Mouse (Mus musculus) spleen, postnatal 14 days (tissue): ENCODE results near the gene Ift43.

Experiments used
- DNase-seq, 2 experiments: peaks; one replicate each; pipeline ENCODE4 v3.0.0; 2021 to 2022; ENCODE audit warnings: low spot score in 2 of 2

Ift43 gene

DNA sequence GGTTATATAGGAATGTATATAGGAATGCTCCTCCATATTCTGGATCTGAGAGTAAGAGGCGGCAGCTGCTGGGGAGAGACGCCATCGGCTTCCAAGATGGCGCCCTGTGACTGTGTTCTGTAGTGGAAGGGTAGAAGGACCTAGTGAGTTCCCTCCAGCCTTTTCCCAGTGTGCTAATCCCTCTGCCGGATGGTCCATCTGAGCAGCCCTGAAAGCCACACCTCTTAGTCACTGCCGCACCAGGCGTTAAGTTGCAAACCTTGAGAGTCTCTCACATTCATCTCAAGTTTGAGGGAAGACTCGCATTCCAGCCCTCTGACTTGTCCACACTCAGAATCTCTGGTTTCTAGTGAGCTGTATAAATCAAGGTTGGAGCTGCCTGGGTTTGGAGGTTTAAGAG, 46.7 kb downstream of the Ift43 start:
- DNase-seq = no peak

DNA sequence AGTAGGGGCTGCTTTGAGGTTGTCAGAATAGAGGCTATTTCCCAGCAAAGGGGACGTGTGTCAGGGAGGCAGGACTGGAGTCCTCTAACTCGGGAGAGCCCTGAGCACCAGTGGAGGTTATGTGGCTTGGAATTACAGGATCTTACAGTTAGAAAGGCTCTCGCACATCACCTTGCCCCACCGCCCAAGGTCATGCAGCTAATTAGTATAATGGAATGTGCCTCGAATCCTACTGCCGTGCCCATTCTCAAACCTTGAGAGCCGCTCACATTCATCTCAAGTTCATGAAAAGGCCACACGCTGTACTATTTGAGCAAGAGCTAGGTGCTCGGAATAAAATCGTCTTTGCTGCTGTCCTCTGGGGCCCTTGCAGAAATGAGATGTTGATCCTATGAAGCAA, 47.4 kb downstream of the Ift43 start:
- DNase-seq = no peak

DNA sequence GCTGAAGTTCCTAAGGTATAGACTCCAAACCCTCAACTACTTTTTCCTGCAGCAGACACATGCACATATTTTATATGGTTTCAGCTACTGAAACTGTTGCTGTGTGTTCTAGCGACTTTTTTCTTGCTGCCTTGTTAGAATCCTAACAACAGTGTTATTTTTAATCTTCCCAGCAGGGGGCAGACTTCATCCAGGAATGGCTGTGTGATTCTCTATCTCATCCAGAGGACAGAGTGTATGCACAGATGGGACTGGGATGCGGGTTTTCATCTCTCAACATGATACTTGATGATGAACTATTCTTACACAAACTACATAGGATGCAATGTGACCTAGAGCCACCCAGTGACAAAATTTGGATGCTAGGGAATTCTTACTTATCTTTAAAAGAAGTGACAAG, 50.5 kb downstream of the Ift43 start:
- DNase-seq = no peak

DNA sequence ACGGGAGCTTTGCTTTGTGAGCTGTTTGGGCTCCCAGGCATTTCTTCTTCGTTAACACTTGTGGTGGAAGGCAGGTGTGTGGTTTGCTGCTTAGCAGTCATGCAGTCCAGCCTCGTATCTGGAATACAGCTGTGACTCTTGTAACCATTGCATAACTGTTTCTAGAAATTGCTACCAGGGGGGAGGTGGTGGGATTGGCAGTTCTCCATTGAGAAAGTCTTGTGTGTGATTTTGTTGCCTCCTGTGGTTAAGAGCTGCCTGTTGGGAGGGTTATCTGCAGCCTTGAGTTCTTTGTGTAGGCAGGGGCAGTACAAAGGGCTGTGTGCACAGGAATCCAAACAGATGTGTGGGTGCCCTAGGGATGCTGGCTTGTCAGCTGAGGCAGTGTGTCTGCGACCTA, 53.4 kb downstream of the Ift43 start:
- DNase-seq = no peak

DNA sequence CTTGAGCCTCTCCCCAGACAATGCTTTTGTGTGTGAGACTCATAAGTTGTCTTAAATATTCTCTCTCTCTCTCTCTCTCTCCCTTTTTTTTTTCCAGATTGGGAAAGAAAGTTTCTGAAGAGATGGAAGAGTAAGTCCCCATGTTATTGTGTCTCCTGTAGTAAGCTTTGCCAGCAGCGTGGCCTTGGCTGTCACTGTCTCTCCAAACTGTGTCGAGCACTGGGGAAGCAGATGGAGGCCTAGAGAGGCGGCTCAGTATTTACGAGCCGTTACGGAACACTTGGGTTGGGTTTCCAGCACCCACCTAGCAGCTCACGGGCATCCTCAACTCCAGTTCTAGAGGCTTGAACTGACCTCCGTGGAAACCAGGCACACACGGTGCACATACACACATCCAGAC, 56.4 kb downstream of the Ift43 start:
- DNase-seq = no peak

DNA sequence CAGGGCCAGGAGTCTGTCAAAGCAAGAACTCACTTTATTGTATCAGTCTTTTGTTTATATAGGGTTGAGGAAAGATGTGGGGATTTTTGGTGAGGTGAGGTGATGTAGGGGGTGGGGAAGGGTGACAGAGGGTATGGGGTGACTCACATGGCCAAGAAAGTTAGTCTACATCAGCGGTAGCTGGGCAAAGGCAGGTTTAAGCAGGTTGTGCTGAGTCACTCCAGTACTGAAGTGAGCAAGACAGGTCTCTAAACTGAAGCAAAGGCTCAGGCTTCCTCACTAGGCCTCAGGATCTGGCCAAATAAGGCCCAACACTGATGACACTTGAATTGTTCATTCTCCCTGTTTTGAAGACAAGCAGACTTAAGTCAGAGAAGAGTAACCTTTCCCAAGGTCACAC, 60.0 kb downstream of the Ift43 start:
- DNase-seq = no peak

DNA sequence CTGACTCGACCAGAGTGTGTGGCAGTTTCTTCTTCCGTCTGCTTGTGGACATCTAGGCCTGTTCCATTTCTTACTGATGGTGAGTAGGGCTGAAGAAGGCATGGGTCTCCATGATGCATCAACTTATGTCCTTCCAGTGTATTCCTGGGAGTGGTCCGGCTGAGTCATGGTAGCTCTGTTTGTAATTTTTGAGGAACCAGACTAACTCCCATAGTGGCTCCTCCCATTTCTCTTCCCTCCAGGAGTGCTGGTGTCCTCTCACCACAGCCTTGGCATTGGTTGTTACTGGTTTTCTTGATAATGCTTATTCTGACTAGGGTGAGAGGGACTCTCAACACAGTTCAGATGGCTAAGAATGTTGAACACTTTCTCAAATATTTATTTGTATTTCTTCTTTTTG, 63.9 kb downstream of the Ift43 start:
- DNase-seq = no peak

DNA sequence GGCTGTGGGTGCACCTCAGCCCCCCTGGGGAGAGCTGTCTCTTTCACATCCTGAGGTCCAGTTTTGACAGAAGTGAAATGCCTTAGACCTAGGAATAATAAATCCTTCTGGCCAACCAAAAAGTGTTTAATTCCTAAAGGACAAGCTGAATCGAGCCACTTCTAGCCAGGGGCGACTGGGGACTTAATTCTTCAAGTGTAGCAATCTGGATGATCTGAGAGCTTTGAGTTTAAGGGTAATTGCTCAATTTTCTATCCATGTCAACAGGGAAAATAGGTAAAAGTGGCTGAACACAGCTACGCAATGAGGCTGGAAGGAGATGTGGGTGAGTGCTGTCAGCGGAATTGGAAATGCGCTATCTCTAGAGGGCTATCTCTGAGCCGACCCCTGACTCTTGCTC, 65.9 kb downstream of the Ift43 start:
- DNase-seq = no peak

DNA sequence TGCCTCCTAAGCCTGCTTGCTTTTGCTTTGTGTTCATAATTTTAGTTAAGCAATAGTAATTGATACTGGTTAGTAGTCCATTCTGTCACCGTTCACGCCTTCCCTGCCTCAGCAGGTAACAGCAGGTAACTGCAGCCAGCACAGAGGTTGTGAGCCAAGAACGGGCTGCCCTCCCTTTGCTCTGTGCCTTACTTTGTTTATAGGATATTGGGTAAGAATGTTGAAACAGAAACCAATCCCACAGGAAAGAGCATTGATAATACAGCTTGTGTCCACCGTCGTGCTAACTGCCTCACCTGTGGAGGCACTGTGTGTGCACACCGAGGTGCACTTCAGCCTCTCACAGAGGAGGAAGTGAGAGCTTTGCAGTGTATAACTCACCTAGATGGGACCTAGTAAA, 66.7 kb downstream of the Ift43 start:
- no peak for DNase-seq

DNA sequence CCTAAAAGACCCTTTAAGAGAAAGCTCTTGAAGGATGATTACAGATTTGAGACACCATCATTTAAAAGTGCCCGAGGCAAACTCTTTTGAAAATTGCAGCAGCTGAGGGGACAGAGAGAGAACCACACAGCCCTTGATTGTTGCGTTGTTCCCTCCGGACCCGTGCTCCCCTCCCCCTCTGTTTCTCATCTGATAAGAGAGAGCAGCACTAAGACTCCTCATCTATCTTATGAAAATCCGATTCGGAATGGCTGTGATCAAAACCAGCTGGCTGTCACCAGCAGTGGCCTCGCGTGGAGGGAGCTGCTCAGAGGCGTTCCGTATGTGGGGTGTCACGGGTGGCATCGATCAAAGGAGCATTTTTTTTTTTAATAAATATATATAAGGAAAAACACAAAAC, 69.6 kb downstream of the Ift43 start:
- no peak for DNase-seq

DNA sequence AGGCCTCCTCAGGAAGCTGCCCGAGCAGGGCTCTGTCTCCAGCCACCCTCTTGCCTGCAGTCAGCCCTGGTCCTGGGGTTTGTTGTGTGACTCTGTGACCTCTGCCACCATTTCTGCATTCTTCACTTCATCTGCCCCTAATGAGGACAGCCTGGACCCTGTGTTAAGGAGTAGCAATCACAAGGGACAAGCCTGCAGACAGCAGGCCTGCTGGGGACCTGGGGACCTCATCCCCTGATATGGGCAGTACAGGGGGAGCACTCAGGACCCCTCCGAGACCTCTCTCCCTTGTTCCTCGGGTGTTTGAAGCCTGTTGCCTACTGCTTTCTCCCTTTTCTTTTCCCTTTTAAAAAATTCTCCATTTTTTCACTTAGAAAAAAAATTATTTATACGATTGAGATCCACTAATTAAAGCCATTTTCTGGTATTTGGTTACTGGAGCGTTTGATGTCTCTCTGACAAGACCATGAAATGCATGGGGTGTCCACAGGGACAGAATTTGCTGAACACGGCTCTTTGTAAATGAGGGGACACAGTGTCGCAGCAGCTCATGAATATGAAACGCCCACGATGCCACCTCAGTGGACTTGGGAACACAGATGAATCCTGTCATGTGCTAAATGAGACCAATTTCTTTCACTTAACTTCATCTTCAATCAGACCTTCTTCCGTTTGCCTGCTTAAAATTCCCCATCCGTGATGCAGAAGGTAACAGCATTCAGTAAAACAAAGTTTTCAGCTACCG, 71.0 kb downstream of the Ift43 start:
- DNase-seq = no peak

DNA sequence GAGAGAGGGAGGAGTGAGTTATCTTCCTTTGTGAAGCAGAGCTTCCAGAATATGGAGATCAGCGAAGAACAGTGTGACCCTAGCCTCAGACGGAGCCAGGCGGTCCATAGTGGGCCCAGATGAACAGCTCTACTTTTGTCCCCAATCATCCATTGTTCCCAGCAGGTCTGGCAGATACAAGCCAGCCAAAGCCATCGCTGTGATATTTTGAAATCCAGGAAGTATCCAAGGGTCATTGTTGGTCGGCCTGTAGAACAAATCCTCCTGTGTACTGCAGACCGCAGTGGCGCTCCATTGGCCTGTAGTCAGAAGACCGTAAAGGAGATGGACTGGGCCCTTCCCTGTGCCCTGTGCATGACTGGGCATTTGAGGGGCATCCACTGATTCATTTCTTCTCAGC, 72.8 kb downstream of the Ift43 start:
- no peak for DNase-seq

DNA sequence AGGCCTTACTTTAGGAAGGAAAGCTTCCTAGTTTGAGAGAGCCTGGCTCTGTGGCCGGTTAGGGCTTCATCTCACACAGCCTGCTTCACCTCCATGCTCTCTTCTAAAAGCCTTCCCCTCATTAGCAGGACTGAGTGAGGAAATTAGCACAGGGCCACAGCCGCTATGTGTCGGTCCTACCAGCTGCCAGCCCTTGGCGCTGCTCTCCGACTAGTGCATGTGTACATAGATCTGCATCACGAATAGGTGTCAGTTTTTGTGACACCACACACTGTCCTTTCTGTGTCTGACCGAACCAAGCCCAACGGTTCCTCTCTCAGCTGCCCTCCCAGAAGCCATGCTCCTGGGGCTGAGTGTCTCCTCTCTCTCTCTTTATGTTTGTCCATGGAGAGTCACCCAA, 74.8 kb downstream of the Ift43 start:
- no peak for DNase-seq

DNA sequence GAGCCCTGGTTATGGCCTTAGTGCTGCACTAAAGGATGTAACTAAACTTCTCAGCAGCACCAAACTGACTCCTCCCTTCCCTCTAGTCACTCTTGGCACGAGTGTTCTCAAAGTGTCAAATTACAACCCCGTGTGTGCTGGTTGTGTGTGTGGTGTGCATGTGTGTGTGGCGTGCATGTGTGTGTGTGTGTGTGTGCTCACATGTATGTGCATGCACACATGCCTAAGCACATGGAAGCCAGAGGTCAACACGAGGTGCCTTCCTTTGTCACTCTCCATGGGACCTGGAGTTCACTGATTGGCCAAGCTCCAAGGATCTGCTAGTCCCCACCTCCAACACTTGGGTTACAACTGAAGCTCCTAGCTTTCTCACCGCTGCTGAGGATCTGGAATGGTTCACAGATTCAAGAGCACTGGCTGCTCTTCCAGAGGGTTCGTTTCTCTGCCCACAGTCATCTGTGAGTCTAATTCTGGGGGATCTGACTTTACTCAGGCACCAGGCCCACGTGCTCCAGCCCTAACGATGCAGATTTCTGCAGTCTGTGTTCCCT, 75.6 kb downstream of the Ift43 start:
- DNase-seq = no peak

DNA sequence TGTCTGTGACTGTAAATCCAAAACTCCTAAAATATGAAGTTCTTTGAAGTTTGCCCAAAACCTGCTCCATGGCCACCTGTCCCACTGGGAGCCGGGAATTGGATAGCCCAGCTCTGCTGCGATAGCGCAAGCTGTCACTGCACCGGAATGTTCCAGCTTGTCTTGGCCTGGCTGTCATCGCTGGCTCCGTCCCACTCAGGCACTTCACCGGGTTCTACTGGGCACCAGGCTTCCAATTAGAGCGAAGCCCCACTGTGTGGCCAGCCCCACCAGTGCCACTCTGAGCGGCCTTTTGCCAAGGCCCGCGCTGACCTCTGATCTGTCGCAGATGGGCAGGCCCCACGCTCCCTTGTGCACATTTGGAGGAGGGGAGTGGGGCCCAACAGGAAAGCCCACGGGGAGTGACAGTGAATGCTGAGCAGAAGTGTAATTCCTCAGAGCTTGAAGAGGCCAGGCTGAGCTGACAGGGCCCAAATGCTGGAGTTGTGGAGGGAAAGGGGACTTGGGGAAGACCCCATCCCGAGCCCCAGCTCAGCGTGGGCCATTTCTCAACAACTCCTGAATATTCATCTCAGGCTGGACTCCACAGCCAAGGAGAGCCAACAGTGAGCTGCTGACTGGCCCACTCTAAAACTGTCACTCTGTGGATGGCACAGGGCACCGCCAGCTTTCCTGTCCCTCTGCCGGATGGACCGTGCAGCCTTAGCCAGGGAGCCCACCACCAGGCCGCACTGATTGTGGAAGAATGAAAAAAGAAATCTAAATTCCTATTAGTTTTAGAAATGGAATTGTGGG, 76.5 kb downstream of the Ift43 start:
- no peak for DNase-seq

DNA sequence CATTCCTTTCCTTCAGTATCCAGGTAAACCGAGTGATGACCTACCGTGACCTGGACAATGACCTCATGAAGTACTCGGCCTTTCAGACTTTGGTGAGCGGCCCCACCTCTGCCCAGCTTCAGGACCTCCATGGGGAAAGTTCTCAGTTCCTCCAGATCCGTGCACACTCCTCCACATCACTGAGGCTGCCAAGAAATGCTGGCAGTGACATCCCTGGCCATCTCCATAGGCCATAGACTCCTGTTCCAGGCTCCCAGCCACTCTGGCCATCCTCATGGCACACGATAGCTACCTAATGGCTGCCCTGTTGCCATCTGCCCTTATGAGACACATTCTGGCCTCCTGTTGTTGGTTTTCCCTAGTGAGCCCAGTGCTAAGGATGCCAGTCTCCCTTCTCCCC, 79.1 kb downstream of the Ift43 start:
- DNase-seq = no peak

DNA sequence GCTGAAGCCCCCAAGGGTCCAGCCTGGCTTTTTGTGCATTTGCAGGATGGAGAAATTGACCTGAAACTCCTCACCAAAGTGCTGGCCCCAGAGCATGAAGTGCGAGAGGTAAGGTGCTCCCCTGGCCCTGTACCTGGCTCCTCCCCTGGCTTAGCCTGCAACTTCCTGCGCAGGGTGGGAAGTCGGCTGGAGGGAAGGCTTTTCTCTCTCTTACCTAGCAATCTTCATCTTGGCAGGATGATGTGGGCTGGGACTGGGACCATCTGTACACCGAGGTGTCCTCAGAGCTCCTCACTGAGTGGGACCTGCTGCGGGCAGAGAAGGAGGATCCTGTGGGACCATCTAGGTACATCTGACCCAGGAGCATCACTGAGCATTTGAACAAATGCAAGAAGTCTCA, 79.6 kb downstream of the Ift43 start:
- no peak for DNase-seq

DNA sequence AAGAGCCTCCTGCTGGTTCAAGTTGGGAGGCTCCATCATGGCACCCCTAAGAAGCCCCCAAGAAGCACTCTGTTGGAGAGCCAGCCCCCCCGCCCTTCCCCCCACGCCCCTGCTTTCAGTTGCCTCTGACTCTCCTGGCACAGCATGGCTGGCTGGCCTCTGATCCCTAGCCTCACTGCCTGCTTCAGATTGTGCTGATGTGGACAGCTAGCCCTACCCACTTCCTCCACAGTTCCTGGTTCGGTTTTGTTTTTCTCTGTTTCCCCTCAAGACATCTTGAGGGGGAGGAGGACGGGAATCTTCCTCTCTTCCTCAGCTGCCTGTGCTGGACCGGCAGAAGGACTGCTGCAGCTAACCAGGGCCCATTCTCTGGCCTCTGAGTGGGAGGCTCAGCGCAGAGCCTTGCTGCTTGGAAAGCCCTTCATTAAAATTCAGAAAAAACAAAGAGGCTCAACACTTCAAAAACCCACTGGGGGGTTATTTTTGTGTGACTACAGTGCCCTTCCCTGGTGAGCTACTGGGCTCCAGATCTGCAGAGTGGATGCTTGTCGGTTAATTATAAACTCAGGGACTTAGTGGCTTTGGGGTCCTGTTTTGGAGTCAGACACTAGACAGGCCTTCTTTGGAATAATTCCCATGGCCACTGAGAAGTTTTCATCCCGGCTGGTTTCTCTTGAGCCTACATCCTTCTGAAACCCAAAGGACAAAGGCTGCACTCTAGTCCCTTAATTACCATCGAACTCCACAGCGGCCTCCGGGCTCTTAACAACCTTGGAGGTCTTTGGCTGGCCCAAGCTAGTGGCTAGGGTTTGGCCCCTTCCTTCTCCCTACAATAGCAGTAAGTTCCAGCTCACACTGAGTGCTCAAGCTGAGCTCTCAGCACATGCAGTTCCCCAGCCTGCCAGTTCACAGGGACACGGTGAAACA, 80.8 kb downstream of the Ift43 start:
- DNase-seq = no peak

DNA sequence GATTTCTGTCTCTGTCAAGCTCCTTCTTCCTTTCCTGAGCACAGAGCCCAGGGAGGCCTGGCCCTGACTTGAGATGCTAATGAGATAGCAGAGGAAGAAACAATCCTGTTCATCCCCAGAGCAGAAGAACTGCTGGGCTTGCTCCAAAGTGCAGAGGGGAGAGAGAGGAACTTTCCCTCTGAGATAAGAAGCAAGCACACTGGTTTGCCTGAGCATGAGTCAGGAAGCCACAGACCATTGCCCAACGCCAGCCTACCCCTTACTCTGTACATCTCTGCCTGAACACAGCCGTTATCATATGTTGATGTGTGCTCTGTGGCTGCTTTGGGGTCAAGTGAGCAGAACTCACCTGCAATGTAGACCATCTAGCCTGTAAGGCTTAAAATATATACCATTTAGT, 83.9 kb downstream of the Ift43 start:
- no peak for DNase-seq

DNA sequence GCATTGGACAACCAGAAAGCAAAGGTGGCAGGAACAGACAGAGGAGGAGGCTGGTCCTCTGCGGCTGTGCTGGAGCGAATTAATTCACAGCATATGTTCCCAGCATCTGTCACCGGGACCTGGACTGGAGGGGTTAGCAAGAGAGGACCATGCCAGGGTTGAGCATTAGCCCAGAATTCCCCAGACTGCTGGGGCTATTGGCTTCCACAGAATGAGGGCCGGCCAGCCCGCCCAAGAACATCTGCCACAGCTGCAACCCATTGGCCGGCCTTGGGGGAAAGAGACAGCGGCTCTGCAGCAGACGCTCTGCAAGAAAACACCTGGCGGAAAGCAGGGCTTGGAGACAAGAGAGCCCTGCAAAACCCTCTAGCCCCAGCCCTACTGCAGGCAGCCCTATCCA, 84.7 kb downstream of the Ift43 start:
- no peak for DNase-seq

DNA sequence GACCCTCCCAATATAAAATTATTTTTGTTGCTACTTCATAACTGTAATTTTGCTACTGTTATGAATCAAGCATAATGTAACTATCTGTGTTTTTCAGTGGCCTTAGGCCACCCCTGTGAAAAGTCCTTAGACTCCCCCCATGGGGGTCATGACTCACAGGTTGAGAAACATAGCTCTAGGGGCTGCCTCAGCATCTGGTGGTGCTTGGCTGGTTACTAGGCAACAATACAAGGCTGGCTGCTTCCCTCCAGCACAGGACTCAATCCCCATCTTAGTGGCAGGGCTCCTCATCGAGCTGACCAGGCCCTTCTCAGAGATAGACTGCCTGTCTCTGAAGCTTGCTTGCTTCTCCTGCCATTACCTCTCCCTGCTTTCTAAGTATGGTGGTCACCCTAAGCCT, 86.4 kb downstream of the Ift43 start:
- no peak for DNase-seq

DNA sequence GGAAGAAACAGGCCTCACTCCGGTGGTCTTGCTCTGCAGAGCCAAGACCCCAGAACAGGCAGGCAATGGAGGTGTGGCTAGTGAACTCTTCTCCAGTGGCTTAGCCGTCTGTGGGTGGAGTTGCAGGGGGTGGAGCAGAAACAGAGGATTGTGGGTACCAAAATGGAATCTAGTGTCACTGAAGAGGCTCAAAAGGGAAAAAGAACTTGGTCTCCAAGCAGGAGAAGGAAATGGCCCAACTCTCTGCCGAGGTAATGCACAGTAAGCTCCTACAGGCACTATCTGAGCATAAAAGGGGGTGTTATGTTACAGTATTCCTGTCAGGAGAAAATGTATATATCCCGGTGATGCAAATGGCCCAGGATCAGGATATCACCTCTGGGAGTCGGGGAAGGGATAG, 86.9 kb downstream of the Ift43 start:
- no peak for DNase-seq
